Mouse (Mus musculus): ENCODE measurements around the gene Cfap299. TPM values are rescaled to one million over a fixed set of nuclear protein-coding genes. Genes with fewer than 3 reads are reported as not detected.

Cfap299 gene
- not detected for polyA plus RNA-seq (2017; shearing (Covaris generic))

DNA sequence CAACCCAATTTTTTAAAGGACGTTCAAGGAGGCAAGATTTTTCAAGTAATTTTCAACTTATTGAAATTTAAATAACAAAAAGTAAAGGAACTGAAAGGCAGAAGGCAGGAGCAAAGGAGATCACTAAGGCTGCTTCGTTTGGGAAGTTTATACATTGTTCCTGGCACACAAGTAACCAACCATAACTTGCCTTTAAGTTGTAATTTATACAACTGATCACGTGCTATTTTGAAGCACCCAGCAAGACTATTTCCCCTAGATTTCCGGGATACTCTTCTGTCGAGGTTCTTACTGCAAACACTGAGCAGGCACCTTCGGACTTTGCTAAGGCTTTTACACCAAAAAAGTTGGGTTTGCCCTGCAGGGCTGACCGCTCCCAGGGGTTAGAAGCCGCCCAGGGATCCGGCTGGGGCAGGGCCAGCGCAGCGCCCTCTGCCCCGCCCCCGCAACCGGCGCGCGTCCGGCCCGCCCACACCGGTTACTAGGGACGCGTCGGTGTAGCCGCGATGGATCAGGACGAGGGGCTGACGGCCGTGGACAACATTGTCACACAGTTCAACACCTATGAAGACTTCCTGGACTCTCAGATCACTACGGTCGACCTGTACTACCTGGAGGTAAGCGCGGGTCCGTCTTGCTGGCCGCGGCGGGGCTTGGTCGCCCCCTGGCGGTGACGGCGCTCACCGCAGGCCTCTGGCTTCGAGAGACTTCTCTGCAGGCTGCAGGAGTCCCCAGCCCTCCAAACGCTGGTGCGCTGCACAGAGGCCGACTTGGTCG lies at the start of gene Cfap299:
Cfap299 (plus strand) TSS at position 457 of the 777 bp plus-strand sequence.

DNA sequence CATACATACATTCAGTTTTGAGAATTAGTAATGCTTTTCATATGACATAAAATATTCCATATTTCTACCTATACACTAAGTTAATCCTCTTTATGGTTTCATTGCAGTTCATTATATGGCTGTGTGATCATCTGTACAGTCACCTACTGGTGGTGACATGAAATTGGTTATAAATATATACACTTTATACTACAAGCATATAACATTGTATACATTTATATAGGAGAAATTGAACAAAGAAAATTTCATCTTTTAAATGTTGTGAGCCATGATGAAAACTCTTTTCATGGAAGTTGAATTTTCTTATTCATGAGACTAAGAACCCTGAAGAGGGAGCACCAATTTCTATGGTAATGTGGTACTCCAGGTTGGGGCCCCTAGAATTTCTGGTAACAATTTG lies 223.3 kb downstream of the Cfap299 start, which contains the start of gene Gm11111:
Gm11111 (plus strand) TSS at position 301 of the 400 bp plus-strand sequence.

Other genes starting within 250 kb of the Cfap299 start
- gene Prdm8, start 162.1 kb upstream of the Cfap299 start, polyA plus RNA-seq (2017; shearing (Covaris generic)) = 0.11 TPM
- not detected for gene Fgf5, start 75.1 kb upstream of the Cfap299 start, polyA plus RNA-seq (2017; shearing (Covaris generic))
- not detected for gene Gm11111, start 223.4 kb downstream of the Cfap299 start, polyA plus RNA-seq (2017; shearing (Covaris generic))

All from effector memory CD4-positive, alpha-beta T cell, adult 5 months (primary cell).